Mouse (Mus musculus) G1E (cell line): Measurements from ENCODE around the gene Daam1. TPM values are rescaled to one million over a fixed set of nuclear protein-coding genes. Genes with fewer than 3 reads are reported as not detected.

Experiments
- ATAC-seq: 2 replicates; pipeline ENCODE4 v1.8.0; 2016; ENCODE audit warnings: mild to moderate bottlenecking; ENCODE audit not compliant: insufficient number of reproducible peaks, poor library complexity, low FRiP score, severe bottlenecking; ENCODE audit errors: extremely low read depth
- DNase-seq: peaks from one replicate; pipeline ENCODE4 v3.0.0; 2012; ENCODE audit warnings: low spot score
- H3K27me3 ChIP-seq: 2 replicates; pipeline ENCODE4 v1.6.1; 2012; ENCODE audit warnings: mild to moderate bottlenecking, low read length, inconsistent platforms; ENCODE audit not compliant: insufficient read depth
- H3K36me3 ChIP-seq: replicated peaks from 2 replicates; pipeline ENCODE3; 2012; ENCODE audit warnings: mild to moderate bottlenecking, inconsistent platforms
- H3K4me1 ChIP-seq: 2 replicates; pipeline ENCODE4 v1.6.1; 2012; ENCODE audit warnings: low read depth, low read length, inconsistent platforms, mixed read lengths; ENCODE audit not compliant: insufficient read depth
- H3K4me3 ChIP-seq: 2 replicates; pipeline ENCODE4 v1.5.1; 2012; ENCODE audit warnings: low read depth, mild to moderate bottlenecking, inconsistent platforms, low read length, moderate library complexity, mixed read lengths
- H3K9me3 ChIP-seq: replicated peaks from 2 replicates; pipeline ENCODE4 v1.6.1; 2012; ENCODE audit warnings: inconsistent platforms
- CTCF ChIP-seq: IDR thresholded peaks from 2 replicates; pipeline ENCODE4 v1.5.1; 2012; ENCODE audit warnings: low read depth, low read length, inconsistent platforms, mixed read lengths
- GATA1 ChIP-seq: IDR thresholded peaks from 2 replicates; pipeline ENCODE4 v1.6.1; 2012; ENCODE audit warnings: borderline replicate concordance, low read length, inconsistent platforms, mixed read lengths
- GATA2 ChIP-seq: IDR thresholded peaks from 2 replicates; pipeline ENCODE4 v1.6.1; 2012; ENCODE audit warnings: low read depth, low read length, inconsistent platforms, borderline replicate concordance
- POLR2AphosphoS5 ChIP-seq: IDR thresholded peaks from 2 replicates; pipeline ENCODE4 v1.6.1; 2012; ENCODE audit warnings: low read depth, low read length, inconsistent platforms; ENCODE audit not compliant: insufficient replicate concordance
- TAL1 ChIP-seq: conservative IDR thresholded peaks from 2 replicates; pipeline ENCODE4 v1.6.1; 2012; ENCODE audit warnings: low read depth, low read length, inconsistent platforms, mixed read lengths
- polyA plus RNA-seq: library from polyadenylated mRNA; stranded (reverse); fragments of >175 nt; gene quantifications from 2 replicates; pipeline ENCODE4 v1.2.3, GENCODE M21; 2012
- total RNA-seq, 2 experiments: library from RNA; stranded (forward) in 1 of 2; stranded (reverse) in 1 of 2; fragments of 200-1000 nt in 1 of 2; fragments of >200 nt in 1 of 2; fragmentation: Nextera tagmentation in 1 of 2; gene quantifications; 2 replicates each; pipeline ENCODE4 v1.2.3; 2014 to 2017

Daam1 gene
- 63.2 and 69.8 TPM in 2 replicates for total RNA-seq (2014; fragmentation: Nextera tagmentation)
- total RNA-seq (2017), result 49.7 and 57.3 TPM in 2 replicates
- polyA plus RNA-seq, result 19.8 and 22.5 TPM in 2 replicates

- Histone ChIP-seq H3K36me3 (peaks cover 7% of the 10 kb centered on the region), H3K9me3 (no peaks in the 10 kb centered on the region), H3K27me3 (peaks cover 12% of the 10 kb centered on the region), H3K4me3 (peak within 1 kb of the TSS; percentile 84), H3K4me1 (peaks cover 43% of the 10 kb centered on the region)
- ATAC-seq, result peak; percentile 99
- peak; percentile 99 for DNase-seq
- TF ChIP-seq POLR2AphosphoS5, result no peak
- TF ChIP-seq GATA2, result no peak
- TF ChIP-seq TAL1, result no peak
- no peak for TF ChIP-seq CTCF
- TF ChIP-seq GATA1, result no peak
Observed at GRCm38 (mm10) chr12:71830607-71831257, at the start of gene Daam1. Gene Daam1 (plus strand): TSS chr12:71831078.

- H3K4me3 ChIP-seq, result no peak overlapping the region
- H3K4me1 ChIP-seq, result no peaks in the 10 kb centered on the region
- no peaks in the 10 kb centered on the region for H3K9me3 ChIP-seq
- no peak for ATAC-seq
- no peak for TF ChIP-seq TAL1
- no peaks in the 10 kb centered on the region for H3K36me3 ChIP-seq
- no peak for DNase-seq
- peaks cover 37% of the 10 kb centered on the region for H3K27me3 ChIP-seq
Observed at GRCm38 (mm10) chr12:71781220-71781619, 49.7 kb upstream of the Daam1 start.

- TF ChIP-seq GATA1, result no peak
- TF ChIP-seq TAL1, result no peak
- no peak for TF ChIP-seq POLR2AphosphoS5
- TF ChIP-seq CTCF, result no peak
- DNase-seq (no peak), ATAC-seq (no peak)
- Histone ChIP-seq H3K27me3 (peaks cover 40% of the 10 kb centered on the region), H3K36me3 (no peaks in the 10 kb centered on the region), H3K4me3 (no peak overlapping the region), H3K4me1 (no peaks in the 10 kb centered on the region), H3K9me3 (no peaks in the 10 kb centered on the region)
Observed at GRCm38 (mm10) chr12:71783970-71784369, 46.9 kb upstream of the Daam1 start.

- no peak overlapping the region for H3K4me3 ChIP-seq
- no peak for ATAC-seq
Observed at GRCm38 (mm10) chr12:71784666-71785255, 46.1 kb upstream of the Daam1 start.

GRCm38 (mm10) chr12:71786521-71786920 is 44.4 kb upstream of the Daam1 start:
- no peak for DNase-seq
- no peaks in the 10 kb centered on the region for H3K4me1 ChIP-seq
- H3K4me3 ChIP-seq, result no peak overlapping the region
- ATAC-seq, result no peak
- H3K9me3 ChIP-seq, result no peaks in the 10 kb centered on the region
- peaks cover 39% of the 10 kb centered on the region for H3K27me3 ChIP-seq
- TF ChIP-seq CTCF (no peak), GATA2 (no peak), TAL1 (no peak), GATA1 (no peak), POLR2AphosphoS5 (no peak)
- H3K36me3 ChIP-seq, result no peaks in the 10 kb centered on the region

More at GRCm38 (mm10) chr12:71784666-71785255, 46.1 kb upstream of the Daam1 start:
- TF ChIP-seq POLR2AphosphoS5, result no peak
- no peak for TF ChIP-seq GATA1
- no peak for TF ChIP-seq TAL1
- TF ChIP-seq CTCF, result no peak
- no peak for TF ChIP-seq GATA2
- Histone ChIP-seq H3K27me3 (peaks cover 43% of the 10 kb centered on the region), H3K9me3 (no peaks in the 10 kb centered on the region), H3K36me3 (no peaks in the 10 kb centered on the region), H3K4me1 (no peaks in the 10 kb centered on the region)
- DNase-seq, result no peak

- H3K4me3 ChIP-seq, result no peak overlapping the region
- H3K9me3 ChIP-seq, result no peaks in the 10 kb centered on the region
- peaks cover 34% of the 10 kb centered on the region for H3K27me3 ChIP-seq
- H3K4me1 ChIP-seq, result no peaks in the 10 kb centered on the region
- no peak for TF ChIP-seq POLR2AphosphoS5
- no peak for TF ChIP-seq CTCF
- no peaks in the 10 kb centered on the region for H3K36me3 ChIP-seq
- no peak for ATAC-seq
- no peak for DNase-seq
Observed at GRCm38 (mm10) chr12:71788791-71789190, 42.1 kb upstream of the Daam1 start.

- ATAC-seq (no peak), DNase-seq (no peak)
- no peaks in the 10 kb centered on the region for H3K4me1 ChIP-seq
- H3K27me3 ChIP-seq, result peaks cover 28% of the 10 kb centered on the region
- no peak for TF ChIP-seq TAL1
- no peak for TF ChIP-seq POLR2AphosphoS5
- TF ChIP-seq GATA2, result no peak
- TF ChIP-seq CTCF, result no peak
- TF ChIP-seq GATA1, result no peak
- H3K4me3 ChIP-seq, result no peak overlapping the region
- H3K9me3 ChIP-seq, result no peaks in the 10 kb centered on the region
- H3K36me3 ChIP-seq, result no peaks in the 10 kb centered on the region
Observed at GRCm38 (mm10) chr12:71790581-71790980, 40.3 kb upstream of the Daam1 start.
